Mouse (Mus musculus) adrenal gland, adult 18-20 months (tissue): ENCODE data around the gene Nat8f2. TPM values are rescaled to one million over a fixed set of nuclear protein-coding genes. Genes with fewer than 3 reads are reported as not detected.

Experiments used
- DNase-seq, 2 experiments: peaks; one replicate each; pipeline ENCODE4 v3.0.0; 2021 to 2022; ENCODE audit warnings: low spot score in 2 of 2
- total RNA-seq, 2 experiments: library from RNA; stranded (reverse); gene quantifications; 1 replicate in 1 of 2; 2 replicates in 1 of 2; pipeline ENCODE4 v1.2.3; 2021

Nat8f2 gene
- total RNA-seq, 2 experiments from 2014 or later: 1.6 to 3.1 TPM

DNA sequence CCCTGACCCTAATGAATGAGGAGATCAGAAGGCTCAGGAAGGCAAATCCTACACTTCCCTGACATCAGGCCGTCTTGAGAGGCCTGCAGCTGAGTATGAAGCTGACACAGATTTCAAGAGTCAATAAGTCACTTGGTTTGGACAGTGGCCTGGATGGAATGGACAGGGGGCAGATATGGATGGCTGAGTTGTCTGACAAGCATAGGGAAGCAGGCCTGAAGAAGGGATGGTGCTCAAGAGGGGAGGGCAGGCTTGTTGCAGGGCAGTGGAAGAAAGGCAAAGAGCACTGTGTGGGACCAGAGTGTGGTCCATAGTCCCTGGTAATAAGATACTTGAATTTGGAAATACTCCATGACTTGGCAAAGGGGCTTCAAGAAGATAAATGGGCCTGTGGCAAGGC lies 39.5 kb downstream of the Nat8f2 start:
- no peak for DNase-seq

DNA sequence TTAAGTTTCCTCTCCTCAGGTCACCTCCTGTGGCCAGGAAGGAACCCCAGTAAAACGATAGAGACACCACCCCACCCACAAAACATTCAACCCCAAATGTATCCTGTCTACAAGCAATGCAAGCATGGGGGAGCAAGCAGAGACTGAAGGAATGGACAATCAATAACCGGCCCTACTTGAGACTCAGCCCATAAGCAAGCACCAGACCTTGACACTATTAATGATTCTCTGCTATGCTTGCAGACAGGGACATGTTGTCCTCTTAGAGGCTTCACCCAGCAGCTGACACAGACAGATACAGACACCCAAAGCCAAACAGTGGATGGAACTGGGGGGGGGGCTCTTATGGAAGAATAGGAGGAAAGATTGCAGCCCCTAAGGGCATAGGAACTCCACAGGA lies 43.1 kb downstream of the Nat8f2 start:
- DNase-seq: no peak

DNA sequence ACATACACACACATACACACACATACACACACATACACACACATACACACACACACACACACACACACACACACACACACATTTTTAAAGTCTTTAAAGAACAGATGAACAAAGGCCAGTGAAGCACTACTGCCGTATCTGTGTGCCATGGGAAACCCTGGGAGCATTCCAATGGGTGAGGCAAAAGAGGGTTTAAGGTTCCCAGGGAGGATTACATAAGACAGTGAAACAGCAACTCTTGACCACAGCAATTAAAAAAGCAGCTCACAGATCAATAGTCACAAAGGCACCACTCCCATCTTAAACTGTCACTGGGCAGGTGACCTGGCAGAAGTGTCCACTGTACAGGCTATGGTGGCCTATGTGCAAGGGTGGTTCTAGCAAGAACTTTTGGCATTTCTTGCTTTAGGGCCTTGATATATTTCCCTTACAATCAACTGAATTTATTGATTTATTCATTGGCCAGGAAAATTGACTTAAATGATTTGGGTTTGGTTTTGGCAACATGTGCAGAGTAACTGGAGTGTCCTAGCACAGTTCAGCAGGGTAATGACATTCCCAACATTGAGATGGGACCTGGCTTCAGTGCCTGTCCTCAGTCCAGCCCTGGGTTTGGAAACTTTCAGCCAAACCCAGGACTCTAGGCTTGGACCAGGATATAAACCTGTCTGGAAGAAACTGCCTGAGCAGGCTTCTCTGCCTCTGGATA lies 45.4 kb downstream of the Nat8f2 start:
- no peak for DNase-seq

DNA sequence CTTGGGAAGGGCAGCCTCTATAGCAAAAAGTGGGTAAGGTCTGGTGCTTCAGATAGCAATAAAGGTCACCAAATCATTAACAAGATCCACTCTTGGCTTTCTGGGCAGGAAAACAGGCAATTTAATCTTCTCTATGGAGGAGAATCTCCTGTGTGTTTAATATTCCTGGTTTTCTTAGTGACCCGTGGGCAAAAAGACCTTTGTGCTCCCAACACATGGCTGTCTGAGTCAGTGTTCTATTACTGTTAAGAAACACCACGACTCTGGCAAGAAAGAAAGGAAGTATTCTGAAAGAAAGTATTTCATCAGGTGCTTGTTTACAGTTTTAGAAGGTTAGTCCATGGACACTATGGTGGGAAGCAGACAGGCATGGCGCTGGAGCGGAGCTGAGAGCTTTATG lies 46.7 kb downstream of the Nat8f2 start:
- DNase-seq: no peak

GRCm38 (mm10) chr6:85820837-85821236 lies 48.1 kb downstream of the Nat8f2 start, which contains the start of the genes Nat8f6 and Nat8f5:
Nat8f6 (minus strand) TSS chr6:85820954.
Nat8f5 (minus strand) TSS chr6:85820972.
- DNase-seq: no peak

DNA sequence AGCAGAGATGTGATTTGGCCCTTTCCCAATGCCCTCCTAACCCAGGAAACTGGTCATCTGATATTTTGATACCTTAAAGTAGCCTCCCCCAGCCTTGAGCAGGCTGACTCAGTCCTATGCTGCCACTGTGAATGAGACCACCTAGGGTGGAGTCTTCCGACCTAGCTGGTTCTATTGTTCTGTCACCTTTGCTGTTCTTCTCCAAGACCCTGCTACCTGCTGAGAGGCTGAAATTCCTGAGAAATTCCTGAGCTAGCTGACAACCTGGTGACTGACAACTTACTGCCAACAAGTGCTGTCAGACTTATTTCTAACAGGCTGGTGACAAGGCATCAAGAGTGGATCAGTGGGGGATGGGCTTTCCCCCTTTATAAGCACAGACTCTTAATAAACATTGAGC lies 50.6 kb downstream of the Nat8f2 start:
- DNase-seq: no peak

Other genes with a start within 250 kb of the Nat8f2 start
- gene Nat8f7, start 156.0 kb downstream of the Nat8f2 start, total RNA-seq: 1 to 10 TPM; 3.0 to 3.3 TPM
- under 1 TPM; 0.30 to 0.61 TPM for gene Nat8f3, start 103.4 kb downstream of the Nat8f2 start, total RNA-seq
- gene Nat8f6, start 48.2 kb downstream of the Nat8f2 start, total RNA-seq: 1 to 10 TPM; 1.4 to 1.8 TPM
- gene Nat8f5, start 48.2 kb downstream of the Nat8f2 start, total RNA-seq: 10 to 100 TPM in 1 of 2 experiments, 1 to 10 TPM in 1; 7.0 to 10.2 TPM
- gene Nat8, start 37.1 kb downstream of the Nat8f2 start, total RNA-seq: 1 to 10 TPM; 4.1 to 5.4 TPM
- gene Nat8f4, start 35.7 kb upstream of the Nat8f2 start, total RNA-seq: 1 to 10 TPM; 7.0 to 9.5 TPM
- gene Tprkb, start 42.7 kb upstream of the Nat8f2 start, total RNA-seq: 10 to 100 TPM; 38.4 to 47.2 TPM
- 10 to 100 TPM; 25.5 to 45.2 TPM for gene Nat8f1, start 46.5 kb upstream of the Nat8f2 start, total RNA-seq
- gene Dusp11, start 92.5 kb upstream of the Nat8f2 start, total RNA-seq: 100 to 1,000 TPM; 107 to 157 TPM
- gene Figla, start 147.0 kb upstream of the Nat8f2 start, total RNA-seq: not detected
- under 1 TPM; 0.80 to 0.90 TPM for gene Add2, start 159.5 kb upstream of the Nat8f2 start, total RNA-seq